Mouse (Mus musculus): ENCODE measurements around the gene Atp6v1b1.

- peak; percentile 68 for TF ChIP-seq CTCF (IDR thresholded peaks at IDR 0.05; ENCODE audit: low read depth, low read length)
- TF ChIP-seq POLR2A (IDR thresholded peaks at IDR 0.05; ENCODE audit: borderline replicate concordance, low read depth, low read length) = no peak
Observed at GRCm38 (mm10) chr6:83750171-83750684, 7.4 kb downstream of the Atp6v1b1 start.

Measured in bone marrow macrophage, adult 2 months (primary cell).